Mouse (Mus musculus): ENCODE results near the gene Sos2.

DNA sequence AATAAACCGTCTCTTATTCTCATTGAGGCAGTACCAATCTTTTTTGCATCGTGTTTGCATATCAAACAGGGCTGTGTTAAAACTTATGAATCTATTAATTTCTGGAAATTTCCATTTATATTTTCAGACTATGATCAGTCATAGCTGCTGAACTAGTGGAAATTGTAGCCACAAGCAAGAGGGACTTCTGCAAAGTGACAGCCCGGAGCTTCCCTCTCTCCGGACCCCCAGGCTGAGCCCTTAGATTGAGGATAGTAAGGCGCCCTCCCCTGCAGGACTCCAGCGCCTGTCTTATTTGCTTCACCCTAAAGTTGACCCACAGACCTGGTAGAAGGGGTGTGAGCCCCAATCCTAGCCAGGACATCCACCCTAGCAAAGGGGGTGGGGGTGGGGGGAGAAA lies 136.7 kb downstream of the Sos2 start:
- TF ChIP-seq CTCF (IDR thresholded peaks at IDR 0.05; ENCODE audit: borderline replicate concordance, insufficient read depth, low read depth, low read length) (no peak), POLR2A (IDR thresholded peaks at IDR 0.05; ENCODE audit: borderline replicate concordance, insufficient read depth, low read length) (no peak)
